Mouse (Mus musculus) cerebellum, postnatal 36 days (tissue): ENCODE data around the gene Inmt.

Source experiments
- DNase-seq, 2 experiments: peaks; one replicate each; pipeline ENCODE4 v3.0.0; 2021 to 2022; ENCODE audit warnings: mixed read lengths in 2 of 2

Gene Inmt

GRCm38 (mm10) chr6:55166777-55167463, 7.9 kb downstream of the Inmt start:
- DNase-seq: peak; percentile 60 to 77

GRCm38 (mm10) chr6:55163046-55163584, 11.7 kb downstream of the Inmt start:
- no peak for DNase-seq

GRCm38 (mm10) chr6:55161311-55161761, 13.5 kb downstream of the Inmt start:
- DNase-seq: no peak

GRCm38 (mm10) chr6:55159256-55159655, 15.6 kb downstream of the Inmt start:
- DNase-seq: no peak

GRCm38 (mm10) chr6:55152226-55152625, 22.6 kb downstream of the Inmt start:
- DNase-seq: no peak

- no peak for DNase-seq
Observed at GRCm38 (mm10) chr6:55146138-55146537, 28.7 kb downstream of the Inmt start.

GRCm38 (mm10) chr6:55145285-55145684, 29.6 kb downstream of the Inmt start:
- DNase-seq: no peak

- no peak for DNase-seq
Observed at GRCm38 (mm10) chr6:55138343-55138742, 36.5 kb downstream of the Inmt start.

GRCm38 (mm10) chr6:55133425-55133824, 41.4 kb downstream of the Inmt start:
- no peak for DNase-seq

GRCm38 (mm10) chr6:55132794-55133193, 42.0 kb downstream of the Inmt start, which contains the start of gene Crhr2:
Crhr2 (minus strand) TSS chr6:55133016.
- DNase-seq: no peak

- DNase-seq: no peak
Observed at GRCm38 (mm10) chr6:55131301-55131700, 43.5 kb downstream of the Inmt start.

GRCm38 (mm10) chr6:55130631-55131030, 44.2 kb downstream of the Inmt start:
- no peak for DNase-seq

GRCm38 (mm10) chr6:55128391-55128790, 46.5 kb downstream of the Inmt start:
- DNase-seq: no peak

- DNase-seq: no peak
Observed at GRCm38 (mm10) chr6:55126576-55126975, 48.3 kb downstream of the Inmt start.

- no peak for DNase-seq
Observed at GRCm38 (mm10) chr6:55123056-55123455, 51.8 kb downstream of the Inmt start.
